Mouse (Mus musculus): ENCODE measurements around the gene Pdzrn3. TPM values are rescaled to one million over a fixed set of nuclear protein-coding genes. Genes with fewer than 3 reads are reported as not detected.
A peak's percentile ranks its signal among the peaks of the same experiment; 100 is the strongest.

Gene Pdzrn3
- polyA plus RNA-seq, 1 experiment from 2014 or later: 6.4 TPM

- no peak for ATAC-seq (replicated peaks; ENCODE audit: low FRiP score)
Measured at GRCm38 (mm10) chr6:101243189-101243815, 134.4 kb downstream of the Pdzrn3 start.

GRCm38 (mm10) chr6:101236641-101237246 is 141.0 kb downstream of the Pdzrn3 start:
- Histone ChIP-seq H3K36me3 (ENCODE audit: control insufficient read depth, insufficient read depth, low read length) (no peaks in the 10 kb centered on the region), H3K4me3 (ENCODE audit: low read depth, low read length) (no peak overlapping the region), H3K27ac (ENCODE audit: low read depth, low read length) (no peak overlapping the region), H3K4me1 (replicated peaks; ENCODE audit: control insufficient read depth, insufficient read depth, low read length) (peaks cover 9% of the 10 kb centered on the region; the same call in 1 of the 2 replicates), H3K9me3 (ENCODE audit: control insufficient read depth, low read length) (no peaks in the 10 kb centered on the region), H3K4me2 (ENCODE audit: low read depth, low read length, severe bottlenecking) (no peak overlapping the region), H3K27me3 (ENCODE audit: control insufficient read depth, insufficient read depth, low read length) (no peaks in the 10 kb centered on the region), H3K9ac (ENCODE audit: low read length) (no peak overlapping the region)
- no peak for DNase-seq (ENCODE audit: low spot score)
- 15% methylated on average over 4 of the region's 5 CpGs for WGBS
- 0 out of 2 replicates have a peak, but pooled peaks have one; percentile 27 for ATAC-seq (replicated peaks; ENCODE audit: low FRiP score)

More at GRCm38 (mm10) chr6:101243189-101243815, 134.4 kb downstream of the Pdzrn3 start:
- H3K27me3 ChIP-seq (ENCODE audit: control insufficient read depth, insufficient read depth, low read length): no peaks in the 10 kb centered on the region
- H3K36me3 ChIP-seq (ENCODE audit: control insufficient read depth, insufficient read depth, low read length): no peaks in the 10 kb centered on the region
- H3K4me3 ChIP-seq (ENCODE audit: low read depth, low read length): no peak overlapping the region
- H3K27ac ChIP-seq (ENCODE audit: low read depth, low read length): no peak overlapping the region
- no peak overlapping the region for H3K9ac ChIP-seq (ENCODE audit: low read length)
- H3K4me2 ChIP-seq (ENCODE audit: low read depth, low read length, severe bottlenecking): no peak overlapping the region
- no peaks in the 10 kb centered on the region for H3K4me1 ChIP-seq (replicated peaks; ENCODE audit: control insufficient read depth, insufficient read depth, low read length)
- no peaks in the 10 kb centered on the region for H3K9me3 ChIP-seq (ENCODE audit: control insufficient read depth, low read length)
- 87% methylated on average over 7 of the region's 7 CpGs for WGBS
- DNase-seq (ENCODE audit: low spot score): no peak

- no peaks in the 10 kb centered on the region for H3K27me3 ChIP-seq (ENCODE audit: control insufficient read depth, insufficient read depth, low read length)
- H3K9me3 ChIP-seq (ENCODE audit: control insufficient read depth, low read length): no peaks in the 10 kb centered on the region
- peaks cover 9% of the 10 kb centered on the region; the same call in 1 of the 2 replicates for H3K4me1 ChIP-seq (replicated peaks; ENCODE audit: control insufficient read depth, insufficient read depth, low read length)
- no peak overlapping the region for H3K27ac ChIP-seq (ENCODE audit: low read depth, low read length)
- no peak overlapping the region for H3K4me2 ChIP-seq (ENCODE audit: low read depth, low read length, severe bottlenecking)
- ATAC-seq (replicated peaks; ENCODE audit: low FRiP score) (no peak), DNase-seq (ENCODE audit: low spot score) (no peak)
- 31% methylated on average over 7 of the region's 7 CpGs for WGBS
- H3K36me3 ChIP-seq (ENCODE audit: control insufficient read depth, insufficient read depth, low read length): no peaks in the 10 kb centered on the region
- no peak overlapping the region for H3K4me3 ChIP-seq (ENCODE audit: low read depth, low read length)
- H3K9ac ChIP-seq (ENCODE audit: low read length): no peak overlapping the region
Measured at GRCm38 (mm10) chr6:101236230-101236629, 141.5 kb downstream of the Pdzrn3 start.

- H3K4me3 ChIP-seq (ENCODE audit: low read depth, low read length): no peak overlapping the region
- H3K4me2 ChIP-seq (ENCODE audit: low read depth, low read length, severe bottlenecking): no peak overlapping the region
- H3K9me3 ChIP-seq (ENCODE audit: control insufficient read depth, low read length): no peaks in the 10 kb centered on the region
- no peaks in the 10 kb centered on the region for H3K27me3 ChIP-seq (ENCODE audit: control insufficient read depth, insufficient read depth, low read length)
- peaks cover 9% of the 10 kb centered on the region; the same call in 1 of the 2 replicates for H3K4me1 ChIP-seq (replicated peaks; ENCODE audit: control insufficient read depth, insufficient read depth, low read length)
- no peaks in the 10 kb centered on the region for H3K36me3 ChIP-seq (ENCODE audit: control insufficient read depth, insufficient read depth, low read length)
- WGBS: 16% methylated on average over 10 of the region's 10 CpGs
- ATAC-seq (replicated peaks; ENCODE audit: low FRiP score): no peak
- DNase-seq (ENCODE audit: low spot score): peak; percentile 52
- no peak overlapping the region for H3K9ac ChIP-seq (ENCODE audit: low read length)
- no peak overlapping the region for H3K27ac ChIP-seq (ENCODE audit: low read depth, low read length)
Measured at GRCm38 (mm10) chr6:101234349-101234748, 143.3 kb downstream of the Pdzrn3 start.

DNA sequence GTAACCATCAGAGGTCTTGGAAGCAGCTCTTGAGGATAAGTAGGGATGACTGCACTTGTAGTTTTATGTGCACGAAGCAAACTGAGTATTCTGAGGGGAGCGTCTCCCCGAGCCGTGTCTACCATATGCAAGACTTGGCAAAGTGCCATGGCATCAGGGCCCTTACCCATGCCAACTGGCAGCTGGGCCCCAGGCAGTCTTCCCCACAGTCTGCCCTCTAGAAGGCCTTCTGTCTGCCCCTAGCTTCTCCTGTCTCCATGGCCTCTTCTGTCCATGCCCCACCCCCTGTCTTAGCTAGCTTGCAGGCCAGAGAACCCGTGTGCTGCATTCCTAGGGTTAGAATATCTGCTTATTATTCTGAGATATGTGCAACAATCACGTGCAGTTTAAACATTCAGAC is 144.0 kb downstream of the Pdzrn3 start:
- H3K36me3 ChIP-seq (ENCODE audit: control insufficient read depth, insufficient read depth, low read length): no peaks in the 10 kb centered on the region
- no peak overlapping the region for H3K27ac ChIP-seq (ENCODE audit: low read depth, low read length)
- no peak overlapping the region for H3K9ac ChIP-seq (ENCODE audit: low read length)
- no peak overlapping the region for H3K4me3 ChIP-seq (ENCODE audit: low read depth, low read length)
- peaks cover 9% of the 10 kb centered on the region; the same call in 1 of the 2 replicates for H3K4me1 ChIP-seq (replicated peaks; ENCODE audit: control insufficient read depth, insufficient read depth, low read length)
- no peaks in the 10 kb centered on the region for H3K27me3 ChIP-seq (ENCODE audit: control insufficient read depth, insufficient read depth, low read length)
- WGBS: 70% methylated on average over 6 of the region's 6 CpGs
- no peak overlapping the region for H3K4me2 ChIP-seq (ENCODE audit: low read depth, low read length, severe bottlenecking)
- no peak for DNase-seq (ENCODE audit: low spot score)
- ATAC-seq (replicated peaks; ENCODE audit: low FRiP score): peak; percentile 47
- H3K9me3 ChIP-seq (ENCODE audit: control insufficient read depth, low read length): no peaks in the 10 kb centered on the region

DNA sequence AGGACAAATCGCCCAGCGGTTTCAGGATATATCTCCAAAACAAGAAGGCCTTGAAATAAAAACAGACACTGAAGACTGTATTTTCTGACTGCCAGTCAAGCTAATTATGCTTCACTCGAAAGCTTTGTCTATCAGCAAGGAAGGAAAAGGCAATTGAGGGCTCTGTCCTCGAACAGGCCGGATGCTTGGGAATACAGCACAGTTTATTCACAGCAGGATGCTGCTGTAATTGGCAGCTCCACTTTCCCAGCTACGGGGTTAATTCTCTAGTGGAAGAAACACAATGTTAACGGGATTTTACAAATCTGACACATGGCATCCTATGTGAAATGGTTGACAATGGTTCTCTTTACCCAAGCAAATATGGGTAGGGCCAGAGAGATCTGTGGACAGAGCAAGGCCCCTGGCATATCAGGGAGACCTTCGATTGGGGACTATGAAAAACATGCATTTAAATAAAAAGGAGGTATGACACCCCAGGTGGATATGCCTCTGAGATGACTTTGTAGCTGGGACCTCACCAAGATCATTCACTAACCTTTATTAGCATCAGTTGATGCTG is 150.3 kb downstream of the Pdzrn3 start:
- Histone ChIP-seq H3K4me3 (ENCODE audit: low read depth, low read length) (no peak overlapping the region), H3K4me1 (replicated peaks; ENCODE audit: control insufficient read depth, insufficient read depth, low read length) (peaks cover 7% of the 10 kb centered on the region; the same call in 1 of the 2 replicates), H3K9me3 (ENCODE audit: control insufficient read depth, low read length) (no peaks in the 10 kb centered on the region), H3K9ac (ENCODE audit: low read length) (no peak overlapping the region), H3K27ac (ENCODE audit: low read depth, low read length) (peak overlapping the region; percentile 38; the same call in 1 of the 2 replicates), H3K27me3 (ENCODE audit: control insufficient read depth, insufficient read depth, low read length) (no peaks in the 10 kb centered on the region), H3K36me3 (ENCODE audit: control insufficient read depth, insufficient read depth, low read length) (no peaks in the 10 kb centered on the region), H3K4me2 (ENCODE audit: low read depth, low read length, severe bottlenecking) (no peak overlapping the region)
- ATAC-seq (replicated peaks; ENCODE audit: low FRiP score) (peak; percentile 68), DNase-seq (ENCODE audit: low spot score) (no peak)
- WGBS: 22% methylated on average over 8 of the region's 8 CpGs

GRCm38 (mm10) chr6:101220307-101220706 is 157.4 kb downstream of the Pdzrn3 start:
- Histone ChIP-seq H3K27ac (ENCODE audit: low read depth, low read length) (no peak overlapping the region), H3K4me1 (replicated peaks; ENCODE audit: control insufficient read depth, insufficient read depth, low read length) (no peaks in the 10 kb centered on the region), H3K27me3 (ENCODE audit: control insufficient read depth, insufficient read depth, low read length) (no peaks in the 10 kb centered on the region), H3K9me3 (ENCODE audit: control insufficient read depth, low read length) (no peaks in the 10 kb centered on the region), H3K36me3 (ENCODE audit: control insufficient read depth, insufficient read depth, low read length) (no peaks in the 10 kb centered on the region), H3K4me2 (ENCODE audit: low read depth, low read length, severe bottlenecking) (no peak overlapping the region), H3K4me3 (ENCODE audit: low read depth, low read length) (no peak overlapping the region), H3K9ac (ENCODE audit: low read length) (no peak overlapping the region)
- no peak for DNase-seq (ENCODE audit: low spot score)
- ATAC-seq (replicated peaks; ENCODE audit: low FRiP score): no peak
- 83% methylated on average over 3 of the region's 3 CpGs for WGBS

- ATAC-seq (replicated peaks; ENCODE audit: low FRiP score): no peak
- H3K4me1 ChIP-seq (replicated peaks; ENCODE audit: control insufficient read depth, insufficient read depth, low read length): no peaks in the 10 kb centered on the region
- no peaks in the 10 kb centered on the region for H3K36me3 ChIP-seq (ENCODE audit: control insufficient read depth, insufficient read depth, low read length)
- no peak overlapping the region for H3K4me2 ChIP-seq (ENCODE audit: low read depth, low read length, severe bottlenecking)
- no peak overlapping the region for H3K9ac ChIP-seq (ENCODE audit: low read length)
- no peaks in the 10 kb centered on the region for H3K9me3 ChIP-seq (ENCODE audit: control insufficient read depth, low read length)
- WGBS: 90% methylated on average over 3 of the region's 3 CpGs
- no peak for DNase-seq (ENCODE audit: low spot score)
- no peaks in the 10 kb centered on the region for H3K27me3 ChIP-seq (ENCODE audit: control insufficient read depth, insufficient read depth, low read length)
- no peak overlapping the region for H3K4me3 ChIP-seq (ENCODE audit: low read depth, low read length)
- no peak overlapping the region for H3K27ac ChIP-seq (ENCODE audit: low read depth, low read length)
Measured at GRCm38 (mm10) chr6:101219004-101219403, 158.7 kb downstream of the Pdzrn3 start.

Data from forebrain, embryonic 11.5 days (tissue).